Mouse (Mus musculus): ENCODE data around the gene Hrh1.

Gene Hrh1

GRCm38 (mm10) chr6:114407049-114407448 lies 9.3 kb downstream of the Hrh1 start:
- CTCF ChIA-PET = no interaction called here

- CTCF ChIA-PET = no interaction called here
Observed at GRCm38 (mm10) chr6:114408278-114408677, 10.5 kb downstream of the Hrh1 start.

- CTCF ChIA-PET = no interaction called here
Observed at GRCm38 (mm10) chr6:114411913-114412312, 14.2 kb downstream of the Hrh1 start.

- CTCF ChIA-PET = no interaction called here
Observed at GRCm38 (mm10) chr6:114414510-114414909, 16.8 kb downstream of the Hrh1 start.

- CTCF ChIA-PET = no interaction called here
Observed at GRCm38 (mm10) chr6:114418037-114418436, 20.3 kb downstream of the Hrh1 start.

GRCm38 (mm10) chr6:114421061-114421460 lies 23.3 kb downstream of the Hrh1 start:
- CTCF ChIA-PET = no interaction called here

- CTCF ChIA-PET = no interaction called here
Observed at GRCm38 (mm10) chr6:114423051-114423676, 25.4 kb downstream of the Hrh1 start.

- CTCF ChIA-PET = no interaction called here
Observed at GRCm38 (mm10) chr6:114425343-114425742, 27.6 kb downstream of the Hrh1 start.

GRCm38 (mm10) chr6:114427641-114428040 lies 29.9 kb downstream of the Hrh1 start:
- CTCF ChIA-PET = no interaction called here

- CTCF ChIA-PET = no interaction called here
Observed at GRCm38 (mm10) chr6:114428831-114429230, 31.1 kb downstream of the Hrh1 start.

GRCm38 (mm10) chr6:114432591-114432990 lies 34.9 kb downstream of the Hrh1 start:
- CTCF ChIA-PET = no interaction called here

GRCm38 (mm10) chr6:114434524-114434923 lies 36.8 kb downstream of the Hrh1 start:
- CTCF ChIA-PET = no interaction called here

- CTCF ChIA-PET = no interaction called here
Observed at GRCm38 (mm10) chr6:114440302-114440701, 42.6 kb downstream of the Hrh1 start.

GRCm38 (mm10) chr6:114440788-114441453 lies 43.2 kb downstream of the Hrh1 start:
- CTCF ChIA-PET = no interaction called here

- CTCF ChIA-PET = no interaction called here
Observed at GRCm38 (mm10) chr6:114444247-114444844, 46.6 kb downstream of the Hrh1 start.

GRCm38 (mm10) chr6:114444976-114445375 lies 47.2 kb downstream of the Hrh1 start:
- CTCF ChIA-PET = no interaction called here

- CTCF ChIA-PET = no interaction called here
Observed at GRCm38 (mm10) chr6:114448888-114449287, 51.2 kb downstream of the Hrh1 start.

- CTCF ChIA-PET = no interaction called here
Observed at GRCm38 (mm10) chr6:114455267-114455666, 57.5 kb downstream of the Hrh1 start.

GRCm38 (mm10) chr6:114456255-114457042 lies 58.7 kb downstream of the Hrh1 start:
- CTCF ChIA-PET = no interaction called here

GRCm38 (mm10) chr6:114457299-114457698 lies 59.6 kb downstream of the Hrh1 start:
- CTCF ChIA-PET = no interaction called here

GRCm38 (mm10) chr6:114458191-114458590 lies 60.5 kb downstream of the Hrh1 start:
- CTCF ChIA-PET = no interaction called here

GRCm38 (mm10) chr6:114459969-114460368 lies 62.2 kb downstream of the Hrh1 start:
- CTCF ChIA-PET = interaction anchor here (0.6 kb wide), 1 partner anchor 821 kb away, joined by 6 read pairs; no protein-coding TSS in a partner anchor

- CTCF ChIA-PET = interaction anchor here (0.8 kb wide), 1 partner anchor 8 kb away, joined by 5 read pairs; no protein-coding TSS in a partner anchor
Observed at GRCm38 (mm10) chr6:114461536-114461935, 63.8 kb downstream of the Hrh1 start.
